Mouse (Mus musculus) monocyte, adult 2 months (primary cell): ENCODE data around the gene Rpl28.

Source experiments
- DNase-seq, 2 experiments: peaks; one replicate each; pipeline ENCODE4 v3.0.0; 2022; ENCODE audit warnings: low spot score in 2 of 2, low read depth in 1 of 2

Gene Rpl28

DNA sequence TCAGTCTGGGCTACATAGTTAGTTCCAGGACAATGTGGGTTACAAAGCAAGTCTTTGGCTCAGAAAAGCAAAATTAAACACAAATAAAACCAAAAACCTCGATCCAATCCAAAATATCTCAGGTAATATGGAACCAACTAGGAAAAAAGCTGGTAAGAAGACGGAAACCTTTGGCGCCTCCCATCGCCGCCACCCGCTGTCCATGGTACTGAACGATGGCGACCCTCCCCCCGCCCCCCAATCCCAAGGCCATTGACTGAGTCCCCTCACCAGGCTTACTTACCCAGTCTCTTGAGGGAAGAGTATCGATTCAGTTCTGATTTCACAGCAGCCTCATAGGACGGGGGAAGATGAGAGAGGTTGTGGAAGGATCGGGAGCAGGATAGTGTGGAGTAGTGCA, 37.8 kb downstream of the Rpl28 start:
- no peak for DNase-seq

- peak in 1 of 2 experiments; percentile 44 for DNase-seq
These were observed 43.1 kb downstream of the Rpl28 start for GRCm38 (mm10) chr7:4835631-4836327.

DNA sequence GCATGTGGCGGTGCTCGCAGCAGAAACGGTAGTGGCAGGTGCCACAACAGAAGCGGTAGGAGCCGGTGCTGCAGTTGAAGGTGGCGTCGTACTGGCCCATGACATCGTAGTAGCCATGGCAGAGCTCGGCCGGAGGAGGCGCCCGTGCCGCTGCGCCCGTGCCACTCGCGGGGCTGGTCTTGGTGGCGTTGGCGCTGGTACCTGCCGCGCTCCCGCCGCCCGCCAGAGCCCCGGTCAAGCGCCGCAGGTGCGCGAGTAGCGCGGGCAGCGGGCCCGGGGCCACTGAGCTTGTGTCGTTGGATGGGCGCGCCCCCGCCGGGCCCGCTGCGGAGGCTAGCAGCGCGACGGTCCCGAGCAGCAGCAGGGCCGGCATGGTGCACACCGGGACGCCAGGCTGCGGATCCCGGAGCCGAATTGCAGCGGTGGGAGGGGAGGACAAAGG, 43.7 kb downstream of the Rpl28 start:
- DNase-seq, result peak in 1 of 2 experiments; percentile 31

- DNase-seq, result no peak
These were observed 45.0 kb downstream of the Rpl28 start for GRCm38 (mm10) chr7:4837639-4838038.

DNA sequence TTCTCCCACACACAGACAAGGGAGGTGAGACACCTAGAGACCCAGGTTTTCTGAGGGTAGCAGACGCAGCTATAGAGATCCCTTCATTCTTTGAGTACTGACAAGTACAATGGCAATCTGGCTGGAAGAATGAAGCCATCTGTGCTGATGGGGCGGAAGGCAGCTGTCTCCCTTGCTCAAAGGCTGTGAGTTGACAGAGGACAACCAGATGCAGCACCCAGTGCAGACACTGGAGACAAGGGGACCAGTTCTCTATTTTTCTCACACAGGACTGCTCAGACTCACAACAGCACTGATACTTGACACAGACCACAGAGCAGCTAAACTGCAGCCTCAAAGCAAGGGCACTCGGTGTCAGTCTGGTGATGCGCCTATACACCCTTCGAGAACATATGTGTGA, 49.4 kb downstream of the Rpl28 start:
- DNase-seq, result no peak

DNA sequence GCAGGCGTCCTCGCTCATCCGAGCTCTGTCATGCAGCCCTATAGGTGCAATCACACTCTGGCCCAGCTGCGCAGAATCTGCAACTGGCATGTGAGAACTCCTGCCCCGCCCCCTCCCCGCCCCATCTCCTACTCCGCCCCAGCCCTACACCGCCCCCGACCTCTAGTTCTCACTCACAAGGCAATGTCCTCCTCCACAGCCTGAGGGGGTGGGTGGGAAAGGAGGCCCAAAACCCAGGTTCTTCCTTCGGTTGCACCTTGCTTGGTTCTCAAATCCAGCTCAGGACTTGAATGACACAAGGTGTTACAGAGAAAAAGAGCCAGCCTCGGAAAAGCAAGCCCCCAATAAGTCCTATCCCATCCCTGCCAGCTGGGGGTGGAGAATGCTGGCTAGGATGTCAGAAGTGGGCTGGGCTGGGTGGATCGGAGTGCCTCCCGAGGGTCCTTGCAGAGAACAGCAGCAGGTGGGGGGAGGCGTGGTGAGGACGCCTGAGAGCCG, 50.0 kb downstream of the Rpl28 start:
- no peak for DNase-seq

GRCm38 (mm10) chr7:4843604-4844244, 51.0 kb downstream of the Rpl28 start:
- no peak for DNase-seq

DNA sequence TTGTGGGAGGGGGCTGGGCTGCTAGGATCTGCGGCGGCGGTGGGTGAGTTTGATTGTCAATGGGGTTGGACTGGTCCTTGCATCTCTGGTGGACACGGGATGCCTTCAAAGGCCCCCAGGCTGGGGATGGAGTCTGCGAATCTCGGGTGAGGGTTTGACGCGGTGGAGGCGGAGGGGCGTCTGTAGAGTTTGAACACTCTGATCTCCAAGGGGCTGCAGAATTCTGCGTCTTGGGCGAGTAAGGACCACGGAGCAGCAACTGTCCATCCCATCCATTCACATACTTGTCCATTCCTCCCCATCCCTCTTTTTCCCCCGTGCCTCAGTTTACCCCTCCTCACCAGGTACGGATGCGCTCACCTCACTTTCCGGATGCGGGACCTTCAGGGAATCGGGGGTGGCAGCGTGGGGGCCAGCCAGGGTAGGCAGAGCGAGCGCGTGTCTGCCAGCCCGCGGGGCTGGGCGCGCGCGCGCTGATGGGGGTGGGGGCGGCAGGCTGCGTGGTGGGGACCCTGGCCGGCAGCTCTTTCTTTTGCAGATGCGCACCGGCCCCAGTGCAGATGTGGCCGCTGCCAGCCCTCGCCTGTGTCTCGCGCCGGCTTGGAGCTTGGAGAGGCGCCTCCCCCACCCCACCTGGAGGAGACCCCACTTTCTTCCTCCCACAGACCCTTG, 51.7 kb downstream of the Rpl28 start, which contains the start of gene Shisa7:
TSS of gene Shisa7 (minus strand) at position 452 of the 672 bp plus-strand sequence.
- no peak for DNase-seq
